Mouse (Mus musculus) gastrocnemius, postnatal 25 days (tissue): ENCODE results near the gene Trio. TPM values are rescaled to one million over a fixed set of nuclear protein-coding genes. Genes with fewer than 3 reads are reported as not detected.

ENCODE experiments used
- DNase-seq: peaks from one replicate; pipeline ENCODE4 v3.0.0; 2022
- total RNA-seq, 2 experiments: library from RNA; stranded (reverse); gene quantifications; 1 replicate in 1 of 2; 2 replicates in 1 of 2; pipeline ENCODE4 v1.2.3; 2021

Trio gene
- total RNA-seq, 2 experiments from 2014 or later = 31.0 to 36.4 TPM

- no peak for DNase-seq
These were observed 80.8 kb downstream of the Trio start for GRCm38 (mm10) chr15:27944898-27945297.

- no peak for DNase-seq
These were observed 82.0 kb downstream of the Trio start for GRCm38 (mm10) chr15:27943486-27944195.

- peak; percentile 33 for DNase-seq
These were observed 83.3 kb downstream of the Trio start for GRCm38 (mm10) chr15:27942148-27942847.

GRCm38 (mm10) chr15:27941441-27941840 is 84.2 kb downstream of the Trio start:
- no peak for DNase-seq

GRCm38 (mm10) chr15:27941020-27941419 is 84.6 kb downstream of the Trio start:
- DNase-seq = no peak

- no peak for DNase-seq
These were observed 85.6 kb downstream of the Trio start for GRCm38 (mm10) chr15:27940032-27940431.

GRCm38 (mm10) chr15:27938886-27939285 is 86.8 kb downstream of the Trio start:
- DNase-seq = no peak

GRCm38 (mm10) chr15:27937861-27938833 is 87.5 kb downstream of the Trio start:
- no peak for DNase-seq

- peak; percentile 26 for DNase-seq
These were observed 88.4 kb downstream of the Trio start for GRCm38 (mm10) chr15:27937003-27937860.

- no peak for DNase-seq
These were observed 89.6 kb downstream of the Trio start for GRCm38 (mm10) chr15:27935772-27936746.

GRCm38 (mm10) chr15:27933270-27933669 is 92.4 kb downstream of the Trio start:
- no peak for DNase-seq

GRCm38 (mm10) chr15:27931891-27932290 is 93.8 kb downstream of the Trio start:
- peak; percentile 63 for DNase-seq

- DNase-seq = no peak
These were observed 94.2 kb downstream of the Trio start for GRCm38 (mm10) chr15:27931459-27931858.

GRCm38 (mm10) chr15:27927614-27928013 is 98.0 kb downstream of the Trio start:
- no peak for DNase-seq

GRCm38 (mm10) chr15:27926941-27927340 is 98.7 kb downstream of the Trio start:
- no peak for DNase-seq

GRCm38 (mm10) chr15:27926450-27926849 is 99.2 kb downstream of the Trio start:
- no peak for DNase-seq

GRCm38 (mm10) chr15:27925865-27926264 is 99.8 kb downstream of the Trio start:
- no peak for DNase-seq

GRCm38 (mm10) chr15:27925004-27925635 is 100.5 kb downstream of the Trio start:
- DNase-seq = no peak

GRCm38 (mm10) chr15:27923987-27924341 is 101.7 kb downstream of the Trio start:
- DNase-seq = no peak
